Mouse (Mus musculus) lung, postnatal 25 days (tissue): Measurements from ENCODE around the gene Pltp.
A peak's percentile ranks its signal among the peaks of the same experiment; 100 is the strongest.
"Not testable (repeated sequence)": the region's sequence is repeated elsewhere in the genome, so short reads cannot be mapped to it uniquely, and the experiment has no call there.

ENCODE experiments used
- DNase-seq: peaks from one replicate; pipeline ENCODE4 v3.0.0; 2022; ENCODE audit warnings: low spot score

Pltp gene

DNA sequence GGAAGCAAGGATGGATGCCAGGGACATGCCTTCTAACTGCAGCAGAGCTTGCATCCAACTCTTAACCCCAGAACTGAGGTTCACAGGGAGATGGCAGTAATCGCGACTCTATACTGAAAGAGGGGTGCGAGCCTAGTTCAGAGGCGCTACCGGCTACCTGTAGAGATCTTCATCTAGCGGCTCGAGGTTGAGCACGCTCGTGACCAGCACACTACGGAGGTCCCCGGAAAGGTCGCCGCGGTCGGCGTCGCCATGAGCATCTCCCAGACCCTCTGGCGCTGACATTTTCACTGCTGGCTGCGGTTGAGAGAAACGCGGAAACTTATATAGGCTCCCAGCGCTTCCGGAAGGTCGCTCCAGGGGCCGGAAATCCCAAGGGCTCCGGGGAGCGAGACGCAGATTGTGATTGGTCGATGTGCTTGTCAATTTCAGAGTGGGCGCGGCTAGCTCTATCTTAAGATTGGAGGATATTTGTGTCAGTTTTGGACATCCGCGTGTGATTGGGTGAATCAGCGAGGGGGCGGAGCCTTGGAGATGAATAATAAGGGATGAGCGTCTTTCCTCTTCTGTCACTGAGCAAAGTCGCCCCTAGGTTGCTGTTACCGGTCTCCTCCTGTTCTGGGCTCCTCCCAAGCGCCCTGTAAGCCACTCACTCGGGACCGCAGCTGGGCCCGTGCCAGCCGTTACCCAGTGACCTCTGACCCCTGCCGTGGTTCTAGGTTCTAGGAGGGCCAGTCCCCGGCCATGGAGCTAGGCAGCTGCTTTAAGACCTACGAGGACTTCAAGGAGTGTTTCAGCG is 52.8 kb downstream of the Pltp start, which contains the start of the genes Acot8 and Zswim3:
TSS of gene Acot8 (minus strand) at position 350 of the 799 bp plus-strand sequence.
TSS of gene Zswim3 (plus strand) at position 566 of the 799 bp plus-strand sequence.
- DNase-seq, result peak; percentile 99

DNA sequence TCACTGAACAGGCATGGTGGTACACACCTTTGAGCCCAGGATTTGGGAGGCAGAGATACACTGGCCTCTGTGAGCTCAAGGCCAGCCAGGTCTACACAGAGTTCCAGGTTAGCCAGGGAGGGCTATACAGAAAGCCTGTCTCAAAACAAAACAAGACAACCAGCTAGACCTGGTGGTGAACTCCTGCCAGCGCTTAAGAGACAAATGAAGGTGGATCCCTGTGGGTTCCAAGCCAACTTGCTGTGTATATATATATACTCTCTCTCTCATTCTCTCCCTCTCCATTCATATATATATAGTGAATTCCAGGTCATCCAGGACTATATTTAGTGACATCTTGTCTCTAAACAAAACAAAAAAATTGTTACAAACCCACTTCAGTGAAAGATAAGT is 53.6 kb downstream of the Pltp start:
- no peak for DNase-seq

DNA sequence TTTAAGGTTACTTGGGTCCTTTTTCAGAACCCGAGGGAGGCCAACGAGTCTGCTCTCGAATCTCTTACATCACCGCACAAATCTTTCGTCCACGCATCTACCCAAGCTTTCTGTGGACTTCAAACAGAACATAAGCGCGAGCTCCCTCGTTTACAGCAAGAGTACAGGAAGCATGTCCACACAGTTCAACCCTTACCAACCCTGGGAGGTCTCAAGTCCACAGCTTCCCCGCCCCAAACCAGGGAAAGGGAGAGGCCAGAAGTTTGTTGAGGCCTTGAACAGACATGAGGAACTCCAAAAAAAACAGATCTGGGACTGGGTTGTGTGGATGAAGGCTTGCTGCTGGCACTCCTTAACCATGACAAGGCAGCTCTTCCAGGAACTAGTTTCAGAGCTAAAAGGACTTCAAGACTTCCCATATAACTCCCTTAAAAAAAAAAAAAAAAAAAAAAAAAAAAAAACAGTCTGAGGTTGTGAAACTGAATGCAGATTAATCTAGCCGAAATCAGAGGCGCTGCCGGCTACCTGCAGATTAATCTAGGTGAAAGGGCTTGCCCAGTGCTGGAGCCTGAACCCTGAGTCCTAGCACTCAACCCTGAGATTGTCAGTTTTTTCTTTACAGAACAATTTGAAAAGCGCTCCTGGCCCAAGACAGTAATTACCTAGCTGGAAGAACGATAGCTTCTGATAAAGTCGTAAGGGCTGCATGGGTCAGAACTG is 54.1 kb downstream of the Pltp start:
- no peak for DNase-seq

DNA sequence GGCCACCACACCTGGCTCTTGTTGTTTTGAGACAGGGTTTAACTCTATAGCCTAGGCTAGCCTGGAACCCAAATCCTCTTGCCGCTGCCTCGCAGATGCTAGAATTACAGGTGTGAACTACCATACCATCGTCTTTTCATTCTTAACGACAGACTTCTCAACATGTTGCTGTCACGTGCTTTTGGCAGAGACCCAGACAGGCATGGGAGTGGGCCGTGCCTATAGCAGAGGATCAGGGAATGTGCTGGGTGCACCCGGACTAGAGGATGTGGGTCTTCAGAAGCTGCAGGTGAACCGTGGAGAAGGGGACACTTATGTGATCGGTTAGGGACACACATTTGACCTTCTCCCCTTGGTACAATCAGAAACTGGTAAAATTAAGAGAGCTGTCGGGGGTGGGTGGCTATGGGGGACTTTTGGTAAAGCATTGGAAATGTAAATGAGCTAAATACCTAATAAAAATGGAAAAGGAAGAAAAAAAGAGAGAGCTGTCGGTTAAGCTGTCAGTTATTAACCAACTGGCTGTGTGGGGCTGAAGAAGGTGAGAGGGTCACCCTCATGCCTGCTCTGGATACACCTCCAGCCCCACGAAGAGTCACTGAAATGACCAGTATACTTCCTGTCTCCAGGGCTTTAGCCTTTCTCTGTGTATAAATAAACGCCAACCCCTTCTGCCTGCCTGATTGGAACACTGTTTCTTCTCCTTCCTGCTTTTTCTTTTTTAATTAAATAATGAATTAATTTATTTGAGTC is 57.1 kb downstream of the Pltp start:
- DNase-seq, result no peak

DNA sequence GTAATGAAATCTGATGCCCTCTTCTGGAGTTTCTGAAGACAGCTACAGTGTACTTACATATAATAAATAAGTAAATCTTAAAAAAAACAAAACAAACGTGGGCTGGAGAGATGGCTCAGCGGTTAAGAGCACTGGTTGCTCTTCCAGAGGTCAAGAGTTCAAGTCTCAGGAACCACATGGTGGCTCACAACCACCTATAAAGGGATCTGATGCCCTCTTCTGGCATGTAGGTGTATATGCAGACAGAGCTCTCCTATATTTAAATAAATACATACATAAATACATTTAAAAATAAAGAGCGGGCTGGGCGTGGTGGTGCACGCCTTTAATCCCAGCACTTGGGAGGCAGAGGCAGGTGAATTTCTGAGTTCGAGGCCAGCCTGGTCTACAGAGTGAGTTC is 59.0 kb downstream of the Pltp start:
- not testable (repeated sequence) for DNase-seq

DNA sequence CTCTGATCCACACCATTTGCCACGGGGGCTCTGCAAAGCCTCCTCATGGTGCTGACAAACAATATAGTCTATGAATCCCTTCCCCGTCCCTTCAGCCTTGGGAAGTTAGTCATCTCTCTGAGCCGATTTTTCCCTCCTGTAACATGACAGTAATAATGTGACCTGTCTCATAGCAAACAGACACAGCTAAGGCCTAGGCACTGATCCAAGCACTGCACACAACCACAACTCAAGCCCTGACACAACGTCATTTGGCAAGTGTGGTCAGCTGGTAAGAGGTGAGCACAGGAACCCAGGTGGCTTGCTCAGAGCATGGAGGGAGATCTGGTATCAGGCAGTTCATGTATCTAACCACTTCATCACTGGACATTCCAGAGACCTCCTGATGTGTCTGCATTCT is 61.6 kb downstream of the Pltp start:
- no peak for DNase-seq

DNA sequence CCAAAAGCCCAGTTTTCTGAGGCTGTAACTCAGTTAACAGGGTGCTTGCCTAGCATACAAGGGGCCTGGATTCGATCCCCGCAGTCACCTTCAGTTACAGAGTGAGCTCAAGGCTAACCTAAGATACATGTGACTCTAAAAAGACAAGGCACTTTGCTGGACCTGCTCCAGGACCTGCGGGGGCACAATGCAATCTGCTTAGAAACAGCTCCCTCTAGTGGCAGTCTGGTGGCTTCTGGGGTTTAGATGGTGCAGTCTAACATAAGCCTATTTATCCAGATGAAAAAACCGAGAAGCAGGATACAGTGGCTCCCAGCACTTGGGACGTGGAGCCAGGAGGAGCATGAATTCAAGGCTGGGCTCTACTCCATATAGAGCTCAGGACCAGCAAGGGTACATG is 63.2 kb downstream of the Pltp start:
- peak; percentile 86 for DNase-seq

DNA sequence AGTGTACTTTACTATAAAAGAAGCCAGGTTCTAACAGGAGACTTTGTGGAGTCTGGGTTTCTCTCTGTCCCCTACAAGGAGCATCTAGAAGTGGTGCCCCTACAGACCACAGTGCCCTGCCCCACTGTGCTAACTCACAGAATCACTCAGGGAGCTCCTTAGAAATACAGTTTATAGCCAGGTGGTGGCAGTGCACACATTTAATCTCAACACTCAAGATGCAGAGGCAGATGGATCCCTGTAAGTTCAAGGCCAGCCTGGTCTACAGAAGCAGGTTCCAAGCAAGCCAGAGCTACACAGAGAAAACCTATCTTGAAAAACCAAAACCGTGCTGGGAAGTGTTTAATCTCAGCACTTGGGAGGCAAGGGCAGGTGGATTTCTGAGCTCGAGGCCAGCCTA is 63.7 kb downstream of the Pltp start:
- DNase-seq, result no peak

DNA sequence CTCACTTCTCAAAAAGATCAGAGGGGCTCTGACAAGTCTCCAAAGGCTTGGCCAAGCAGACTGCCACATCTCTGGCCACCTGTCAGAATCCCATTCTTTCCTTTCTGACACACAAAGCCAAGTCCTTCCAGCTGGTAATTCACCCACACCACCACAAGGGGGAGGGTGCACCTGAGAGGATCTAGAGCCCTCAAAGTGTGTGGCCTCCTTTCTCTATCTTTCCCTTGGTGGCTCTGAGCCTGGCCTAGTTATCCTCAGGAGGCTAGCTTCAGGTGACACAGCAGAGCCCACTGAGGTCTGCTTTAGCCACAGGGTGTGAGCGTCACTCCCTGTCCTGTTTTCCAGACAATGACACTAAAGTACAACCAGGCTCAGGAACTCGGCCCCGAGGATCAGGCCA is 64.3 kb downstream of the Pltp start:
- DNase-seq, result peak; percentile 48

DNA sequence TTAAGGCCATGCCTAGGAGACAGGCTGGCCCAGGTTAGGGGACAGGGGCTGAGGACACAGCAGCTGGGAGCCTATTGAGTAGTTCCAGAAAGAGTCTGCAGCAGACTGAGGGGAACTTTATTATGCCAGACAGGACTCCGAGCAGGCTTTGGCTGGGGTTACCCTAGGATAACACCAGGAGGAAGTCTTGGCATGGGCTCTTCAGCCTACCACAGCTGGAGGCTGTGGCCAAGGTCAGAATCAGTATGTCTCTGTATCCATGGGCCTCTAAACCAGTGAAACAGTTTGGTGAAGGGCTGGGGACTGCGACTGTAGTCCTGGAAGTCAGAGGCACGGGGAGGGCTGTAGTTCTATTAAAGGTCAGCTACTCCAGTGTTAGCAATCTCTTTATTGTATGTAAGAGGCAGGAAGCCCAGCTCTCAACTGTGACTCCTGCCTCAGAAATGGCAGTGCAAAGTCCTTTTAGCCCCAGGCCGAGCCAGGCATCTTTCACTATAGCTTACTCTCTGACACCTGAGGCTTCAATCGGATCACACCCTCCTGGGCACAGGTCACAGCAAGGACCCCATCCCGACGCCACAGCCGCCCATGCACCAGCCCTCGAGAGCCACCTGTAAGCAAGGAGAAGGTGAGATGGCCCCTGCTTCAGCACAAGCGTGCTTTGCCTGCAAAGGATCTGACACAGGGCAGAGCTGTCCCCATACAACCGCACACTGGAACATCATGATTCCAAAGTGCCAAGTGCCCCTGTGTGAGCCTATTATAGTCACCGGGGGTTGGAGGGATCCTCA is 64.9 kb downstream of the Pltp start:
- no peak for DNase-seq

DNA sequence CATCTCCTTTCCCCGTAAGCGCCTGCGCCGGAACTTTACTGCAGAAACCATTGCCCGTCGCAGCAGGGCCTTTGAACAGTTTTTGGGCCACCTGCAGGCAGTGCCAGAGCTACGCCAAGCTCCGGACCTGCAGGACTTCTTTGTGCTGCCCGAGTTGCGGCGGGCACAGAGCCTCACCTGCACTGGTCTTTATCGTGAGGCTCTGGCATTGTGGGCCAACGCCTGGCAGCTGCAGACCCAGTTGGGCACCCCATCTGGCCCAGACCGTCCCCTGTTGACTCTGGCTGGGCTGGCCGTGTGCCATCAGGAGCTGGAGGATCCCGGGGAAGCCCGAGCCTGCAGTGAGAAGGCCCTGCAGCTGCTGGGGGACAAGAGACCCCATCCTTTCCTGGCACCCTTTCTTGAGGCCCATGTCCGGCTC is 65.7 kb downstream of the Pltp start:
- no peak for DNase-seq

DNA sequence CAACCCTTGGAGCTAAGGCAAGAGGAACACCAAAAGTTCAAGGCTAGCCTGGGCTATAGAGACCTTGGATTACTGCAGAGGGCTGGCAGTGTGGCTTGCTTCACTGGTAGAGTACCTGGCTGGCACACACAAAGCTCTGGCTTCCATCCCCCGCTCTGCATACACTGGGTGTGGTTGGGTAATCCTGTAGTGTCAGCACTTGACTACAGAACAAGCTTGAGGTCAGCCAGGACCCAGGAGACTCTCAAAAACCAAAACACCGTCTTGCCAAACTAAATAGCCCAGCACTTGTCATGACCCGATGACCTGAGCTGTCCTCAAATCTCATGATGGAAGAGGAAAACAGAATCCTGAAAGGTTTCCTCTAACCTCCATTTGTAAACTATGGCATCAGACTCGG is 67.1 kb downstream of the Pltp start:
- DNase-seq, result peak; percentile 79
